Mouse (Mus musculus) G1E (cell line): ENCODE results near the gene Fip1l1. TPM values are rescaled to one million over a fixed set of nuclear protein-coding genes. Genes with fewer than 3 reads are reported as not detected.

Source experiments
- ATAC-seq: 2 replicates; pipeline ENCODE4 v1.8.0; 2016; ENCODE audit warnings: mild to moderate bottlenecking; ENCODE audit not compliant: insufficient number of reproducible peaks, poor library complexity, low FRiP score, severe bottlenecking; ENCODE audit errors: extremely low read depth
- DNase-seq: peaks from one replicate; pipeline ENCODE4 v3.0.0; 2012; ENCODE audit warnings: low spot score
- H3K27me3 ChIP-seq: 2 replicates; pipeline ENCODE4 v1.6.1; 2012; ENCODE audit warnings: mild to moderate bottlenecking, low read length, inconsistent platforms; ENCODE audit not compliant: insufficient read depth
- H3K36me3 ChIP-seq: replicated peaks from 2 replicates; pipeline ENCODE3; 2012; ENCODE audit warnings: mild to moderate bottlenecking, inconsistent platforms
- H3K4me1 ChIP-seq: 2 replicates; pipeline ENCODE4 v1.6.1; 2012; ENCODE audit warnings: low read depth, low read length, inconsistent platforms, mixed read lengths; ENCODE audit not compliant: insufficient read depth
- H3K4me3 ChIP-seq: 2 replicates; pipeline ENCODE4 v1.5.1; 2012; ENCODE audit warnings: low read depth, mild to moderate bottlenecking, inconsistent platforms, low read length, moderate library complexity, mixed read lengths
- H3K9me3 ChIP-seq: replicated peaks from 2 replicates; pipeline ENCODE4 v1.6.1; 2012; ENCODE audit warnings: inconsistent platforms
- CTCF ChIP-seq: IDR thresholded peaks from 2 replicates; pipeline ENCODE4 v1.5.1; 2012; ENCODE audit warnings: low read depth, low read length, inconsistent platforms, mixed read lengths
- GATA1 ChIP-seq: IDR thresholded peaks from 2 replicates; pipeline ENCODE4 v1.6.1; 2012; ENCODE audit warnings: borderline replicate concordance, low read length, inconsistent platforms, mixed read lengths
- GATA2 ChIP-seq: IDR thresholded peaks from 2 replicates; pipeline ENCODE4 v1.6.1; 2012; ENCODE audit warnings: low read depth, low read length, inconsistent platforms, borderline replicate concordance
- POLR2AphosphoS5 ChIP-seq: IDR thresholded peaks from 2 replicates; pipeline ENCODE4 v1.6.1; 2012; ENCODE audit warnings: low read depth, low read length, inconsistent platforms; ENCODE audit not compliant: insufficient replicate concordance
- TAL1 ChIP-seq: conservative IDR thresholded peaks from 2 replicates; pipeline ENCODE4 v1.6.1; 2012; ENCODE audit warnings: low read depth, low read length, inconsistent platforms, mixed read lengths
- polyA plus RNA-seq: library from polyadenylated mRNA; stranded (reverse); fragments of >175 nt; gene quantifications from 2 replicates; pipeline ENCODE4 v1.2.3, GENCODE M21; 2012
- total RNA-seq, 2 experiments: library from RNA; stranded (forward) in 1 of 2; stranded (reverse) in 1 of 2; fragments of 200-1000 nt in 1 of 2; fragments of >200 nt in 1 of 2; fragmentation: Nextera tagmentation in 1 of 2; gene quantifications; 2 replicates each; pipeline ENCODE4 v1.2.3; 2014 to 2017

Fip1l1 gene
- total and polyA plus RNA-seq, 3 experiments, result 114 to 297 (median 159) TPM

DNA sequence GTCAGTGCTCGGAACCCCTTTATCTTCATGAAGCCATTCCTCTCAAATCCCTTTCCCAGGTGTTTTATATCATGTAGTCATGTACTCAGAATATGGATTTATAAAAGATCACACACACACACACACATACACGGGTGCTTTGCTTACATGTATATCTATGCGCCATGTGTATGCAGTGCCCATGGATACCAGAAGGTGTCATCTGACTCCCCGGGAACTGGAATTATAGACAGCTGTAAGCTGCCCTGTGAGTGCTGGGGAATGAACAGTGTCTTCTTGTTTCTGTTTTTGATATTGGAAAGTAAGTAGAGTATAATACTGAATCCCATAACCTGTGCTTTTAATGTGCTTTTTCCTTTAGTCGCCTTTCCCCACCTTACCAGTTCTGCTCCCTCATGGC is 56.2 kb downstream of the Fip1l1 start:
- no peak overlapping the region for H3K4me3 ChIP-seq
- no peak for ATAC-seq
- H3K4me1 ChIP-seq, result no peaks in the 10 kb centered on the region
- H3K36me3 ChIP-seq, result peaks cover 90% of the 10 kb centered on the region
- no peak for TF ChIP-seq CTCF
- no peak for TF ChIP-seq POLR2AphosphoS5
- TF ChIP-seq GATA2, result no peak
- TF ChIP-seq GATA1, result no peak
- no peak for TF ChIP-seq TAL1
- H3K27me3 ChIP-seq, result no peaks in the 10 kb centered on the region
- no peaks in the 10 kb centered on the region for H3K9me3 ChIP-seq
- no peak for DNase-seq

DNA sequence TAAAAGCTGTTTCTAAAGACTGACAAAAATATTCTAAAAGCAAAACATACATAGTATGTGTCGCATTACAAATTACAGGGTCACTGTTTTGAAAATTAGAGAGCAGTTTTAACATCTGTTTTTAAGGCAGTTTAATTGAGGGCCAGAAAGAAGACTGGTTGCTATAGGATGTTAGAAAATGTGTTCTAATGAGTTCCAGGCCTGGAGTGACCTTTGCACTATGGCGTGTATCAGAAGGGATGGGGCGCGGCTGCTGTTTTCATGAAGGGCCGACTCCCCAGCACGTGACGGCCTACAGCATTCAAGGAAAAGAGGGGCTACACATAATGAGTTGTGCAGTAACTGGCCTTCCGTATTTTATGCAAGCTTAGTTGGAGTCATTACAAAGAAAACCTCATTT is 57.9 kb downstream of the Fip1l1 start:
- TF ChIP-seq TAL1, result no peak
- TF ChIP-seq POLR2AphosphoS5, result no peak
- no peak for TF ChIP-seq CTCF
- no peak for TF ChIP-seq GATA1
- TF ChIP-seq GATA2, result no peak
- Histone ChIP-seq H3K27me3 (no peaks in the 10 kb centered on the region), H3K36me3 (peaks cover 86% of the 10 kb centered on the region), H3K4me1 (no peaks in the 10 kb centered on the region), H3K9me3 (no peaks in the 10 kb centered on the region), H3K4me3 (no peak overlapping the region)
- ATAC-seq (no peak), DNase-seq (no peak)

DNA sequence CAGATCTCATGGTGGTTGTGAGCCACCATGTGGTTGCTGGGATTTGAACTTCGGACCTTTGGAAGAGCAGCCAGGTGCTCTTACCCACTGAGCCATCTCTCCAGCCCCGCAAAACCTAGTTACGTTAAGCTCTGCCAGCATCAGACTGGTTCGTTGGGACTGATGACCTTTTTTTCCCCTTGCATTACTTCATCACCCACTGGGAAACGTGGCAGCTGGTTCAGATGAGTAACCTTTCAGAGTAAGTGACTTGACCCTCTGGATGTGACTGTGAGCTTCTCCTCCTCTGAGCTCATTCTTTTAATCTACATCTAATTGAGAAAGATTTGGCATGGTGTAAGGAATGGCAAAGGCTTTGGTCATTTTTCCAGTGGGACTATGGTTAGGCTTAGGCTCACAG is 64.8 kb downstream of the Fip1l1 start:
- Histone ChIP-seq H3K9me3 (no peaks in the 10 kb centered on the region), H3K36me3 (peaks cover 42% of the 10 kb centered on the region), H3K27me3 (peaks cover 5% of the 10 kb centered on the region), H3K4me1 (no peaks in the 10 kb centered on the region), H3K4me3 (no peak overlapping the region)
- no peak for DNase-seq
- TF ChIP-seq TAL1 (no peak), CTCF (no peak), GATA1 (no peak)
- no peak for ATAC-seq

DNA sequence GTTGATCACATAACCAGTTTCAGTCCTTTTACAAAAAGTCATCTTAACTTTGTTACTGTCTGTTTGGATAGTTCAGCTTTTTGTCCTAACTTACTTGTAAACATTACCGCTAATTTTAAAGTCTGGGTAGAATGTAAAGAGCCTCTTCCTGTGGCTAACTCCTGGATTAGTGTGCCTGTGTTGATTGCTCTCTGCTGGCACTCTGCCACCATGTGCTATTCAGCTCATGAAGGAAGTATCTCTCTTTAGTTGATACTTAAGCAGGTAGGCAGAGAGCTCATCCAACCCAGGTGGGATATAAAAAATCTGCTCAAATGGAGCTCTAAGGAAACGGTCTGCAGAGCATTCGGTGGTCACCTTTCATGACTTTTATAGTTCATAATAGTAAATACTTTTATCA is 65.9 kb downstream of the Fip1l1 start:
- H3K36me3 ChIP-seq, result peaks cover 32% of the 10 kb centered on the region
- TF ChIP-seq GATA1 (no peak), CTCF (no peak), GATA2 (no peak), POLR2AphosphoS5 (no peak), TAL1 (no peak)
- no peak overlapping the region for H3K4me3 ChIP-seq
- no peak for ATAC-seq
- DNase-seq, result no peak
- peaks cover 9% of the 10 kb centered on the region for H3K27me3 ChIP-seq
- H3K4me1 ChIP-seq, result no peaks in the 10 kb centered on the region
- H3K9me3 ChIP-seq, result no peaks in the 10 kb centered on the region

DNA sequence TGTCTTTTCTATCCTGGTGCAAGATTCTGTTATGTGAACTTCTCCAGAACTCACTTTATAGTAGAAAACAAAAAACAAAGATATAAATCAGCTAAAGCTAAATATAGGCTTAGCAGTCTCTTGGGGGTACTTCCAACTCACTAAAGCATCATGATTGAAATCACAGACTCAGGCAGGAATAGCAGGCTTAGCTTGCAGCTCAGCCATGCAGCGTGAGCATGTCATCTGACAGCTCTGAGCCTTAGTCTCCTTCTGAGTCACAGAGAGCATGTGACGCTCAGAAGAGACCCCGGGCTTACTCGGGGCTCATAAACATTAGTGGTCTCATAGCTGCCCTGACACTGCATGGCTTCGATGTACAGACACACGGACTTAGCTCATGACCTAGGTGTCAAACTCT is 66.7 kb downstream of the Fip1l1 start:
- no peak for TF ChIP-seq CTCF
- TF ChIP-seq TAL1, result no peak
- TF ChIP-seq GATA1, result no peak
- no peak for TF ChIP-seq GATA2
- TF ChIP-seq POLR2AphosphoS5, result no peak
- DNase-seq (no peak), ATAC-seq (no peak)
- peaks cover 13% of the 10 kb centered on the region for H3K27me3 ChIP-seq
- no peak overlapping the region for H3K4me3 ChIP-seq
- H3K36me3 ChIP-seq, result peaks cover 25% of the 10 kb centered on the region
- H3K4me1 ChIP-seq, result no peaks in the 10 kb centered on the region
- H3K9me3 ChIP-seq, result no peaks in the 10 kb centered on the region

DNA sequence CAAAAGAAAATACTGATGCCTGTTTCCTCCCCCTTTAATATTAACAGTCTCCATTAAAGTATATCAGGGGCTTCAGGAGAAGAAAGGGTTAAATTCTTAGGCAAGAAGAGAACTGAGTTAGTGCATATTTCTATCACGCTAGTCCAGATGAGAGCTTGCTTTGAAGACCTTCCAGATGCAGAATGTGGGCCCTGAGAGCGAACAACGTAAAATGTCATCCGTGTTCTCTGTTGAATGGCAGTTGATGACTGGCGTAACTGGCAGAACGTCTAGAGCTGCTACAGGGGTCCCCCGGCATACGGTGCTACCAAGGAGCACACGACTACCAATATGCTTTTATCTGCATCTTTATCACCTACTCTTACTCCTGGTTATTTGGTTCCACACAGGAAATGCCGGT is 67.1 kb downstream of the Fip1l1 start:
- DNase-seq (no peak), ATAC-seq (no peak)
- TF ChIP-seq POLR2AphosphoS5 (no peak), TAL1 (no peak)
- Histone ChIP-seq H3K9me3 (no peaks in the 10 kb centered on the region), H3K27me3 (peaks cover 16% of the 10 kb centered on the region), H3K36me3 (peaks cover 22% of the 10 kb centered on the region), H3K4me3 (no peak overlapping the region), H3K4me1 (no peaks in the 10 kb centered on the region)

DNA sequence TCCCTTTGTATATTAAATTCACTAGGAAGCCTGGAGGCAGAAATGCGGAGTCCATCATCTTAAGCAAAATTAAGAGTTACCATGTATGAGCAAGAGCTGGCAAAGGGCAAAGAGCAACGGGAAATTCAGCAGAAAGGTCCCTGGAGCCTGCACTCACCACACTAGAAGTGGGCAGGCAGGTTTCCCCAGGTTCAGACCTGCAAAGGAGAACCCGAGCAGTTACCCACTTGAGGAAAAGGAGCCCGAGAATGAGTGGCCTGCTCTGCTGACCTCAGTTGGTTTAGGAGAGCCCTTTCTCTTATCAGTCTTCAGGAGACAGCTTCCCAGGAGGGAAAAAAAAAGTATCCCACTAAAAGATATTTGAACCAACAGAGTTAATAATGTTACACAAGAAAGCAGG is 68.1 kb downstream of the Fip1l1 start:
- ATAC-seq (no peak), DNase-seq (no peak)
- H3K27me3 ChIP-seq, result peaks cover 22% of the 10 kb centered on the region
- no peaks in the 10 kb centered on the region for H3K9me3 ChIP-seq
- TF ChIP-seq POLR2AphosphoS5, result no peak
- no peak for TF ChIP-seq TAL1
- TF ChIP-seq GATA2, result no peak
- no peak for TF ChIP-seq GATA1
- no peak for TF ChIP-seq CTCF
- H3K36me3 ChIP-seq, result peaks cover 16% of the 10 kb centered on the region
- H3K4me3 ChIP-seq, result no peak overlapping the region
- H3K4me1 ChIP-seq, result no peaks in the 10 kb centered on the region

DNA sequence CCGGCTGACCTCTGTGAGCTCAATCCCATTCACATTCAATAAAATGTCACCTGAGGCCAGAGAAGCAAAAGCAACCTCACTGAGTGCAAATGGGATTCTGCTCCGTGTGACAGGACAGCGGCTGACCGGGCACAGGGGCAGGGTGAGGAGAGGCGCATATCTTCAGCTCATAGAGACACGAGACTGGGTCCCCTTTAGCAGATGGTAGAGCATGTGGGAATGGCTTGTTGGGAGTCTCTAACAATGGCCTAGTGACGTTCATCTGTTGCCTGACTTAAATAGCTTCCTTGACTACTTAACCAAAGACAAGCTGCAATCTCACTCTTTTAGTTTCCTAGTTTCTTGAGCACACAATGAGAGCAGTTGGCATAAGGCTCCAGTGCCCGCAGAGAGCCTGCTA is 71.0 kb downstream of the Fip1l1 start:
- no peak for ATAC-seq
- no peaks in the 10 kb centered on the region for H3K9me3 ChIP-seq
- DNase-seq, result no peak
- H3K4me1 ChIP-seq, result no peaks in the 10 kb centered on the region
- H3K4me3 ChIP-seq, result no peak overlapping the region
- no peaks in the 10 kb centered on the region for H3K36me3 ChIP-seq
- H3K27me3 ChIP-seq, result peaks cover 32% of the 10 kb centered on the region
- TF ChIP-seq TAL1 (no peak), CTCF (no peak), POLR2AphosphoS5 (no peak), GATA1 (no peak), GATA2 (no peak)
